Mouse (Mus musculus): ENCODE data around the gene Rnaseh1. TPM values are rescaled to one million over a fixed set of nuclear protein-coding genes. Genes with fewer than 3 reads are reported as not detected.

Gene Rnaseh1
- polyA plus RNA-seq, 1 experiment from 2014 or later: 31.8 TPM

- Histone ChIP-seq H3K36me3 (peaks cover 14% of the 10 kb centered on the region), H3K4me2 (replicated peaks) (no peak overlapping the region), H3K9ac (no peak overlapping the region), H3K27ac (no peak overlapping the region), H3K9me3 (no peaks in the 10 kb centered on the region), H3K4me1 (no peaks in the 10 kb centered on the region), H3K27me3 (no peaks in the 10 kb centered on the region), H3K4me3 (no peak overlapping the region)
- 85% methylated on average over 2 of the region's 2 CpGs for WGBS
- no peak for ATAC-seq (ENCODE audit: low FRiP score, low read depth)
Measured at GRCm38 (mm10) chr12:28624251-28624650, 25.2 kb upstream of the Rnaseh1 start.

- no peaks in the 10 kb centered on the region for H3K27me3 ChIP-seq
- H3K9ac ChIP-seq: no peak overlapping the region
- H3K27ac ChIP-seq: no peak overlapping the region
- no peaks in the 10 kb centered on the region for H3K9me3 ChIP-seq
- no peak overlapping the region for H3K4me2 ChIP-seq (replicated peaks)
- peaks cover 26% of the 10 kb centered on the region for H3K36me3 ChIP-seq
- no peaks in the 10 kb centered on the region for H3K4me1 ChIP-seq
- no peak for ATAC-seq (ENCODE audit: low FRiP score, low read depth)
- 86% methylated on average over 7 of the region's 7 CpGs for WGBS
- no peak overlapping the region for H3K4me3 ChIP-seq
Measured at GRCm38 (mm10) chr12:28625407-28625806, 24.0 kb upstream of the Rnaseh1 start.

GRCm38 (mm10) chr12:28627092-28627491 lies 22.3 kb upstream of the Rnaseh1 start:
- H3K36me3 ChIP-seq: peaks cover 43% of the 10 kb centered on the region
- H3K4me3 ChIP-seq: no peak overlapping the region
- no peak overlapping the region for H3K4me2 ChIP-seq (replicated peaks)
- H3K9ac ChIP-seq: no peak overlapping the region
- ATAC-seq (ENCODE audit: low FRiP score, low read depth): no peak
- no peaks in the 10 kb centered on the region for H3K9me3 ChIP-seq
- 73% methylated on average over 4 of the region's 4 CpGs for WGBS
- H3K4me1 ChIP-seq: no peaks in the 10 kb centered on the region
- H3K27ac ChIP-seq: no peak overlapping the region
- H3K27me3 ChIP-seq: no peaks in the 10 kb centered on the region

GRCm38 (mm10) chr12:28628436-28628835 lies 21.0 kb upstream of the Rnaseh1 start:
- 91% methylated on average over 2 of the region's 2 CpGs for WGBS
- no peak overlapping the region for H3K9ac ChIP-seq
- no peak overlapping the region for H3K4me2 ChIP-seq (replicated peaks)
- no peak overlapping the region for H3K27ac ChIP-seq
- H3K4me1 ChIP-seq: peaks cover 7% of the 10 kb centered on the region; the same call in 1 of the 2 replicates
- ATAC-seq (ENCODE audit: low FRiP score, low read depth): no peak
- H3K9me3 ChIP-seq: no peaks in the 10 kb centered on the region
- peaks cover 56% of the 10 kb centered on the region for H3K36me3 ChIP-seq
- no peaks in the 10 kb centered on the region for H3K27me3 ChIP-seq
- H3K4me3 ChIP-seq: no peak overlapping the region

GRCm38 (mm10) chr12:28635058-28635534 lies 14.3 kb upstream of the Rnaseh1 start:
- Histone ChIP-seq H3K27me3 (no peaks in the 10 kb centered on the region), H3K9me3 (no peaks in the 10 kb centered on the region), H3K4me2 (replicated peaks) (peak overlapping the region; percentile 85), H3K4me3 (peak overlapping the region; percentile 92), H3K4me1 (peaks cover 21% of the 10 kb centered on the region), H3K36me3 (peaks cover 45% of the 10 kb centered on the region), H3K9ac (peak overlapping the region; percentile 99), H3K27ac (peak overlapping the region; percentile 90)
- peak; percentile 20; the same call in 1 of the 2 replicates for ATAC-seq (ENCODE audit: low FRiP score, low read depth)
- 2% methylated on average over 23 of the region's 23 CpGs for WGBS

- H3K36me3 ChIP-seq: peaks cover 38% of the 10 kb centered on the region
- H3K4me3 ChIP-seq: peak within 1 kb of the TSS; percentile 92
- H3K9ac ChIP-seq: peak within 1 kb of the TSS; percentile 99
- H3K4me1 ChIP-seq: peaks cover 21% of the 10 kb centered on the region
- 6% methylated on average over 69 of the region's 69 CpGs for WGBS
- peak within 1 kb of the TSS; percentile 85 for H3K4me2 ChIP-seq (replicated peaks)
- H3K9me3 ChIP-seq: no peaks in the 10 kb centered on the region
- H3K27ac ChIP-seq: peak within 1 kb of the TSS; percentile 90
- ATAC-seq (ENCODE audit: low FRiP score, low read depth): peak; percentile 96
- no peaks in the 10 kb centered on the region for H3K27me3 ChIP-seq
Measured at GRCm38 (mm10) chr12:28635535-28636476, 13.6 kb upstream of the Rnaseh1 start, which contains the start of gene Rps7. Gene Rps7 (minus strand): TSS chr12:28635953.

- no peaks in the 10 kb centered on the region for H3K27me3 ChIP-seq
- H3K9ac ChIP-seq: no peak overlapping the region; the same call in 1 of the 2 replicates
- H3K4me1 ChIP-seq: peaks cover 21% of the 10 kb centered on the region
- H3K4me2 ChIP-seq (replicated peaks): peak overlapping the region; percentile 61
- no peak overlapping the region for H3K27ac ChIP-seq
- 93% methylated on average over 6 of the region's 6 CpGs for WGBS
- no peaks in the 10 kb centered on the region for H3K9me3 ChIP-seq
- peaks cover 30% of the 10 kb centered on the region for H3K36me3 ChIP-seq
- no peak for ATAC-seq (ENCODE audit: low FRiP score, low read depth)
- peak overlapping the region; percentile 92 for H3K4me3 ChIP-seq
Measured at GRCm38 (mm10) chr12:28636543-28636942, 12.9 kb upstream of the Rnaseh1 start.

DNA sequence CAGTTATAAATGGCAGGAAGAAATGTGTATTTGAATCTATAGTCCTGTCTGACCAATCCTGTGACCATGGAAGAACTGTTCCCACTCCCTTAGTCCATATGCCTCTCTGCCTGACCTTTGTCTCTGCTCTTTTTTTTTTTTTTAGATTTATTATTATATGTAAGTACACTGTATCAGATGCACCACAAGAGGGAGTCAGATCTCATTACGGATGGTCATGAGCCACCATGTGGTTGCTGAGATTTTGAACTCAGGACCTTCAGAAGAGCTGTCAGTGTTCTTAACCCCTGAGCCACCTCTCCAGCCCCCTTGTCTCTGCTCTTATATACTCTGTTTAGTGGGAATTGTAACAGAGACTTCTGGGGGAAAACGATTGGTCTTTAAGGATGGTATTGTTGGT lies 10.6 kb upstream of the Rnaseh1 start:
- Histone ChIP-seq H3K4me1 (peaks cover 10% of the 10 kb centered on the region), H3K9ac (no peak overlapping the region), H3K27me3 (no peaks in the 10 kb centered on the region), H3K36me3 (peaks cover 8% of the 10 kb centered on the region), H3K4me2 (replicated peaks) (no peak overlapping the region), H3K27ac (no peak overlapping the region), H3K4me3 (no peak overlapping the region), H3K9me3 (no peaks in the 10 kb centered on the region)
- ATAC-seq (ENCODE audit: low FRiP score, low read depth): no peak
- 75% methylated on average over 2 of the region's 2 CpGs for WGBS

- Histone ChIP-seq H3K36me3 (peaks cover 40% of the 10 kb centered on the region), H3K4me3 (no peak overlapping the region), H3K27ac (no peak overlapping the region), H3K9me3 (no peaks in the 10 kb centered on the region), H3K4me2 (replicated peaks) (no peak overlapping the region), H3K27me3 (no peaks in the 10 kb centered on the region), H3K9ac (no peak overlapping the region), H3K4me1 (no peaks in the 10 kb centered on the region)
- 86% methylated on average over 4 of the region's 4 CpGs for WGBS
- no peak for ATAC-seq (ENCODE audit: low FRiP score, low read depth)
Measured at GRCm38 (mm10) chr12:28662628-28663027, 13.2 kb downstream of the Rnaseh1 start.

- Histone ChIP-seq H3K36me3 (peaks cover 4% of the 10 kb centered on the region; the same call in 1 of the 2 replicates), H3K27me3 (no peaks in the 10 kb centered on the region), H3K4me3 (no peak overlapping the region), H3K27ac (no peak overlapping the region), H3K9ac (0 out of 2 replicates have a peak overlapping the region, but pooled peaks have one; percentile 25), H3K4me1 (no peaks in the 10 kb centered on the region), H3K9me3 (no peaks in the 10 kb centered on the region), H3K4me2 (replicated peaks) (no peak overlapping the region)
- WGBS: 83% methylated on average over 4 of the region's 4 CpGs
- ATAC-seq (ENCODE audit: low FRiP score, low read depth): no peak
Measured at GRCm38 (mm10) chr12:28666734-28667133, 17.3 kb downstream of the Rnaseh1 start.

DNA sequence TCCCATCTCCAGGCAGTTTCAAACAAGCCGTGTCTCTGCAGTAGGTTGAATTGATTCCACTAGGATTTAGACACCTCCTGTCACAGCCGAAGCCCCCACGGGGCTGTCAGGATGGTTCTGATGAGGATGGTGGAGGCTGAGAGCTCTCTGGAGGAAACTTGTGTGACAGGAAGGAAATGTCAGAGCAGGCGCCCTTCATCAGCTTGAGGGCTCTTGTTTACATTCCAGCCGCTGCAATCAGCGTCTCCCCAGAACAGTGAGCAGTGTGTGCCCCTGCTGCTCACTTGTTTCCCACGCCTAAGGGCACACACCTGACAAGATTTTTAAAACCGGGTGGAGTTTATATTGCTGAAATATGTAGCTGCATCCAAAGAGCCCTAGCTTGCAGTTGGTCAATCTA lies 17.9 kb downstream of the Rnaseh1 start:
- ATAC-seq (ENCODE audit: low FRiP score, low read depth): no peak

DNA sequence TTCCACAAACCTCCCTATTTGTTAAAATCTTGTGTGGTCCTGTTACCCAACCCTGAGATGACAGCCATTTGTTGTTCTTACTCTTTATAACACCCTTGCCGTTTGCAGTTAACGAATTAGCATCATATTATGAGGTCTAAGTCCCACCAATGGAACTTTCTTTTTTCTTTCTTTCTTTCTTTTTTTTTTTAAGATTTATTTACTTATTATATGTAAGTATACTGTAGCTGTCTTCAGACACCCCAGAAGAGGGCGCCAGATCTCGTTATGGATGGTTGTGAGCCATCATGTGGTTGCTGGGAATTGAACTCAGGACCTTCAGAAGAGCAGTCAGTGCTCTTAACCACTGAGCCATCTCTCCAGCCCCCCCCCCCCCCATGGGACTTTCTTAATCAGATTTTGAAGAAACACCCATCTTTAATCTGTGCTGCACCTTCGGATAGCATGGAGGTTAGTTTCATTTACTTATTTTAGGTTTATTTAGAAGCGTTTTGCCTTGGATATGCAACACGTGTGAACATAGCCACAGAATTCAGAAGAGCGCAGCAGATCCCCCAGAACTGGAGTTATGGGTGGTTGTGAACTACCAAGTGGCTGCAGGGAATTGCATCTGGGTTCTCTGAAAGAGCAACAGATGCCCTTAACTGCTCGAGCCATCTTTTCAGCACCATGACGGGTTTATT lies 24.8 kb downstream of the Rnaseh1 start:
- H3K4me1 ChIP-seq: peaks cover 13% of the 10 kb centered on the region
- no peak for ATAC-seq (ENCODE audit: low FRiP score, low read depth)
- H3K9me3 ChIP-seq: no peaks in the 10 kb centered on the region
- H3K4me3 ChIP-seq: no peak overlapping the region; the same call in 1 of the 2 replicates
- no peaks in the 10 kb centered on the region for H3K27me3 ChIP-seq
- peak overlapping the region; percentile 62 for H3K4me2 ChIP-seq (replicated peaks)
- H3K9ac ChIP-seq: no peak overlapping the region; the same call in 1 of the 2 replicates
- H3K36me3 ChIP-seq: peaks cover 20% of the 10 kb centered on the region
- H3K27ac ChIP-seq: no peak overlapping the region; the same call in 1 of the 2 replicates
- WGBS: 78% methylated on average over 10 of the region's 10 CpGs

More for the DNA sequence above, 17.9 kb downstream of the Rnaseh1 start:
- 30% methylated on average over 8 of the region's 8 CpGs for WGBS
- H3K36me3 ChIP-seq: peaks cover 4% of the 10 kb centered on the region; the same call in 1 of the 2 replicates
- no peaks in the 10 kb centered on the region for H3K27me3 ChIP-seq
- no peaks in the 10 kb centered on the region for H3K9me3 ChIP-seq
- H3K4me2 ChIP-seq (replicated peaks): no peak overlapping the region
- no peak overlapping the region for H3K27ac ChIP-seq
- no peaks in the 10 kb centered on the region for H3K4me1 ChIP-seq
- no peak overlapping the region for H3K4me3 ChIP-seq
- no peak overlapping the region for H3K9ac ChIP-seq

Measured in limb, embryonic 13.5 days (tissue).